Mouse (Mus musculus) heart, adult 10 weeks (tissue): ENCODE results near the gene Tmem130. TPM values are rescaled to one million over a fixed set of nuclear protein-coding genes. Genes with fewer than 3 reads are reported as not detected.

Experiments used
- polyA plus RNA-seq: library from polyadenylated mRNA; stranded (reverse); fragments of 350-450 nt; fragmentation: Illumina TruSeq; extraction: RNeasy Lipid Tissue Mini Kit (QIAGEN cat#74804); gene quantifications from one replicate; pipeline ENCODE4 v1.2.3, GENCODE M21; 2014; ENCODE audit warnings: low read depth, low replicate concordance

Gene Tmem130
- polyA plus RNA-seq, result not detected

GRCm38 (mm10) chr5:144761161-144761868 is at the start of gene Tmem130:
Tmem130 (minus strand) TSS chr5:144761818.

GRCm38 (mm10) chr5:144767106-144767798 is 5.6 kb upstream of the Tmem130 start, which contains the start of gene Trrap:
Trrap (plus strand) TSS chr5:144767732.

Other genes starting within 250 kb of the Tmem130 start
- not detected for gene Nptx2, start 215.9 kb downstream of the Tmem130 start, polyA plus RNA-seq
- 35.9 TPM for gene Trrap, start 5.9 kb upstream of the Tmem130 start, polyA plus RNA-seq
- gene Smurf1, start 204.0 kb upstream of the Tmem130 start, polyA plus RNA-seq, result 22.4 TPM